Mouse (Mus musculus): ENCODE results near the gene Ccdc71. TPM values are rescaled to one million over a fixed set of nuclear protein-coding genes. Genes with fewer than 3 reads are reported as not detected.
A peak's percentile ranks its signal among the peaks of the same experiment; 100 is the strongest.

Gene Ccdc71
- polyA plus RNA-seq, 1 experiment from 2014 or later = 49.9 TPM

- peak overlapping the region; percentile 59; the same call in 1 of the 2 replicates for H3K4me3 ChIP-seq (ENCODE audit: low read depth, low read length)
- peak overlapping the region; percentile 94 for H3K4me2 ChIP-seq (replicated peaks; ENCODE audit: low read depth, low read length)
- WGBS = 89% methylated on average over 28 of the region's 28 CpGs
- no peaks in the 10 kb centered on the region for H3K9me3 ChIP-seq (ENCODE audit: control insufficient read depth, low read depth, low read length)
- no peaks in the 10 kb centered on the region for H3K27me3 ChIP-seq (ENCODE audit: control insufficient read depth, insufficient read depth, low read length)
- no peak overlapping the region for H3K27ac ChIP-seq (ENCODE audit: low read length)
- peaks cover 14% of the 10 kb centered on the region; the same call in 1 of the 2 replicates for H3K4me1 ChIP-seq (ENCODE audit: control insufficient read depth, insufficient read depth, low read length)
- H3K9ac ChIP-seq (replicated peaks; ENCODE audit: low read depth, low read length) = peak overlapping the region; percentile 76; the same call in 1 of the 2 replicates
- no peak for ATAC-seq (ENCODE audit: insufficient number of reproducible peaks, insufficient read depth, low FRiP score, low read depth)
- H3K36me3 ChIP-seq (ENCODE audit: control insufficient read depth, insufficient read depth, low read length) = peaks cover 38% of the 10 kb centered on the region
Observed at GRCm38 (mm10) chr9:108480813-108481519, 20.6 kb downstream of the Ccdc71 start.

GRCm38 (mm10) chr9:108481520-108482210 is 21.3 kb downstream of the Ccdc71 start:
- no peak overlapping the region for H3K9ac ChIP-seq (replicated peaks; ENCODE audit: low read depth, low read length)
- no peak overlapping the region for H3K4me2 ChIP-seq (replicated peaks; ENCODE audit: low read depth, low read length)
- no peak overlapping the region for H3K4me3 ChIP-seq (ENCODE audit: low read depth, low read length)
- ATAC-seq (ENCODE audit: insufficient number of reproducible peaks, insufficient read depth, low FRiP score, low read depth) = no peak
- H3K4me1 ChIP-seq (ENCODE audit: control insufficient read depth, insufficient read depth, low read length) = peaks cover 14% of the 10 kb centered on the region; the same call in 1 of the 2 replicates
- H3K36me3 ChIP-seq (ENCODE audit: control insufficient read depth, insufficient read depth, low read length) = peaks cover 45% of the 10 kb centered on the region
- no peak overlapping the region for H3K27ac ChIP-seq (ENCODE audit: low read length)
- WGBS = 89% methylated on average over 19 of the region's 19 CpGs
- no peaks in the 10 kb centered on the region for H3K9me3 ChIP-seq (ENCODE audit: control insufficient read depth, low read depth, low read length)
- no peaks in the 10 kb centered on the region for H3K27me3 ChIP-seq (ENCODE audit: control insufficient read depth, insufficient read depth, low read length)

DNA sequence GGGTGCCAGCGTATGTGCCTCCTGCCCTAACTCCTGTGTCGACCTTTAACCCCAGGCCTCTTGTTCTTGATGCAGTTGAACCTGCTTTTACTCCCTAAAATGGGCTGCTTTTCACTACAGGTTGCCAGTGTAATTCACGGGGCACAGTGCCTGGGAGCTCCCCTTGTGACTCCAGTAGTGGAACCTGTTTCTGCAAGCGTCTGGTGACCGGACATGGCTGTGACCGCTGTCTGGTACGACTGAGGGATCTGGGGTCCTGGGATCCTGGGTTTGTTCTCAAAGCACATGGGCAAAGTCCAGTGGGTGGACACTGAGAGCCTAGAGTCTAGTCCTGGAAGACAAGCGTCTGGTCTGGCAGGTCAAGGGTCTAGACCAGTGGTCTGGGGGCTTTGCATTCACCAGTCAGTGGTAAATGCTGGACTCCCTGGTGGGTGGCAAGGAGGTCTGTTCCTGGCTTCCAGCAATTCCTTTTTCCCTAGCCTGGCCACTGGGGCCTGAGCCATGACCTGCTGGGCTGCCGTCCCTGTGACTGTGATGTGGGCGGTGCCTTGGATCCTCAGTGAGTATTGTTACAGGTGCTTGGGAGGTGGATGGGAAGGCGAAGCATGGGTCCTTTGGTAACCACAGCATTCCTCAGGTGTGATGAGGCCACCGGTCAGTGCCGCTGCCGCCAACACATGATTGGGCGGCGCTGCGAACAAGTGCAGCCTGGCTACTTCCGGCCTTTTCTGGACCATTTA is 22.9 kb downstream of the Ccdc71 start:
- Histone ChIP-seq H3K36me3 (ENCODE audit: control insufficient read depth, insufficient read depth, low read length) (peaks cover 60% of the 10 kb centered on the region), H3K4me1 (ENCODE audit: control insufficient read depth, insufficient read depth, low read length) (peaks cover 14% of the 10 kb centered on the region; the same call in 1 of the 2 replicates), H3K4me3 (ENCODE audit: low read depth, low read length) (no peak overlapping the region), H3K4me2 (replicated peaks; ENCODE audit: low read depth, low read length) (no peak overlapping the region), H3K9ac (replicated peaks; ENCODE audit: low read depth, low read length) (no peak overlapping the region), H3K27ac (ENCODE audit: low read length) (no peak overlapping the region), H3K9me3 (ENCODE audit: control insufficient read depth, low read depth, low read length) (no peaks in the 10 kb centered on the region), H3K27me3 (ENCODE audit: control insufficient read depth, insufficient read depth, low read length) (no peaks in the 10 kb centered on the region)
- no peak for ATAC-seq (ENCODE audit: insufficient number of reproducible peaks, insufficient read depth, low FRiP score, low read depth)
- WGBS = 95% methylated on average over 18 of the region's 18 CpGs

DNA sequence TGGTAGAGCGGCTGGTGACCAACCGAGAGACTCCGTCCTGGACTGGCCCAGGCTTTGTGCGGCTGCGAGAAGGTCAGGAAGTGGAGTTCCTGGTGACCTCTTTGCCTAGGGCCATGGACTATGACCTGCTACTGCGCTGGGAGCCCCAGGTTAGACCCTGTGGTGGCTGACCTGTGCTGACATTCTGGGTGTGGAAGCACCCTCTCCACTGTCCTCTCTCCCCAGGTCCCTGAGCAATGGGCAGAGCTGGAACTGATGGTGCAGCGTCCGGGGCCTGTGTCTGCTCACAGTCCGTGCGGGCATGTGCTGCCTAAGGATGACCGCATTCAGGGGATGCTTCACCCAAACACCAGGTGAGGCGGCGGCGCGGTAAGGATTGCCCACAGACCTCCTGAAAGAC is 23.7 kb downstream of the Ccdc71 start:
- no peak overlapping the region for H3K27ac ChIP-seq (ENCODE audit: low read length)
- peaks cover 68% of the 10 kb centered on the region for H3K36me3 ChIP-seq (ENCODE audit: control insufficient read depth, insufficient read depth, low read length)
- peaks cover 13% of the 10 kb centered on the region; the same call in 1 of the 2 replicates for H3K4me1 ChIP-seq (ENCODE audit: control insufficient read depth, insufficient read depth, low read length)
- no peak overlapping the region for H3K4me2 ChIP-seq (replicated peaks; ENCODE audit: low read depth, low read length)
- no peak for ATAC-seq (ENCODE audit: insufficient number of reproducible peaks, insufficient read depth, low FRiP score, low read depth)
- no peaks in the 10 kb centered on the region for H3K27me3 ChIP-seq (ENCODE audit: control insufficient read depth, insufficient read depth, low read length)
- H3K9me3 ChIP-seq (ENCODE audit: control insufficient read depth, low read depth, low read length) = no peaks in the 10 kb centered on the region
- H3K4me3 ChIP-seq (ENCODE audit: low read depth, low read length) = no peak overlapping the region
- 92% methylated on average over 15 of the region's 15 CpGs for WGBS
- H3K9ac ChIP-seq (replicated peaks; ENCODE audit: low read depth, low read length) = no peak overlapping the region

GRCm38 (mm10) chr9:108485301-108485875 is 25.1 kb downstream of the Ccdc71 start:
- Histone ChIP-seq H3K27ac (ENCODE audit: low read length) (no peak overlapping the region), H3K4me3 (ENCODE audit: low read depth, low read length) (no peak overlapping the region), H3K4me1 (ENCODE audit: control insufficient read depth, insufficient read depth, low read length) (peaks cover 10% of the 10 kb centered on the region; the same call in 1 of the 2 replicates), H3K36me3 (ENCODE audit: control insufficient read depth, insufficient read depth, low read length) (peaks cover 78% of the 10 kb centered on the region), H3K27me3 (ENCODE audit: control insufficient read depth, insufficient read depth, low read length) (no peaks in the 10 kb centered on the region), H3K9me3 (ENCODE audit: control insufficient read depth, low read depth, low read length) (no peaks in the 10 kb centered on the region), H3K4me2 (replicated peaks; ENCODE audit: low read depth, low read length) (no peak overlapping the region), H3K9ac (replicated peaks; ENCODE audit: low read depth, low read length) (no peak overlapping the region)
- no peak for ATAC-seq (ENCODE audit: insufficient number of reproducible peaks, insufficient read depth, low FRiP score, low read depth)
- WGBS = 91% methylated on average over 19 of the region's 19 CpGs

GRCm38 (mm10) chr9:108486973-108487530 is 26.7 kb downstream of the Ccdc71 start:
- Histone ChIP-seq H3K36me3 (ENCODE audit: control insufficient read depth, insufficient read depth, low read length) (peaks cover 76% of the 10 kb centered on the region), H3K4me3 (ENCODE audit: low read depth, low read length) (no peak overlapping the region), H3K9me3 (ENCODE audit: control insufficient read depth, low read depth, low read length) (no peaks in the 10 kb centered on the region), H3K9ac (replicated peaks; ENCODE audit: low read depth, low read length) (no peak overlapping the region), H3K27ac (ENCODE audit: low read length) (no peak overlapping the region), H3K4me2 (replicated peaks; ENCODE audit: low read depth, low read length) (no peak overlapping the region), H3K4me1 (ENCODE audit: control insufficient read depth, insufficient read depth, low read length) (peaks cover 9% of the 10 kb centered on the region; the same call in 1 of the 2 replicates), H3K27me3 (ENCODE audit: control insufficient read depth, insufficient read depth, low read length) (no peaks in the 10 kb centered on the region)
- ATAC-seq (ENCODE audit: insufficient number of reproducible peaks, insufficient read depth, low FRiP score, low read depth) = no peak
- WGBS = 94% methylated on average over 8 of the region's 8 CpGs

DNA sequence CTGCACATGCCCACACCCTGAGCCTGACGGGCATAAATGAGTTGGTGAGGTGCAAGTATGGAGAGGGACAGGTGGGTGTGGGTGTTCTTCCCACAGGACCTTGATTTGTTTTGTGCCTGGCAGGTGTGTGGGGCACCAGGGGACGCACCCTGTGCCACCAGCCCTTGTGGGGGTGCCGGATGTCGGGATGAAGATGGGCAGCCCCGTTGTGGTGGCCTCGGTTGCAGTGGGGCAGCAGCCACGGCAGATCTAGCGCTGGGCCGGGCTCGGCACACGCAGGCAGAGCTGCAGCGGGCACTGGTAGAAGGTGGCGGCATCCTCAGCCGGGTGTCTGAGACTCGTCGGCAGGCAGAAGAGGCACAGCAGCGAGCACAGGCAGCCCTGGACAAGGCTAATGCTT is 28.1 kb downstream of the Ccdc71 start:
- H3K4me2 ChIP-seq (replicated peaks; ENCODE audit: low read depth, low read length) = no peak overlapping the region
- WGBS = 93% methylated on average over 17 of the region's 17 CpGs
- no peak overlapping the region for H3K9ac ChIP-seq (replicated peaks; ENCODE audit: low read depth, low read length)
- peaks cover 74% of the 10 kb centered on the region for H3K36me3 ChIP-seq (ENCODE audit: control insufficient read depth, insufficient read depth, low read length)
- ATAC-seq (ENCODE audit: insufficient number of reproducible peaks, insufficient read depth, low FRiP score, low read depth) = no peak
- H3K4me3 ChIP-seq (ENCODE audit: low read depth, low read length) = no peak overlapping the region
- H3K27me3 ChIP-seq (ENCODE audit: control insufficient read depth, insufficient read depth, low read length) = no peaks in the 10 kb centered on the region
- peaks cover 13% of the 10 kb centered on the region; the same call in 1 of the 2 replicates for H3K4me1 ChIP-seq (ENCODE audit: control insufficient read depth, insufficient read depth, low read length)
- no peak overlapping the region for H3K27ac ChIP-seq (ENCODE audit: low read length)
- H3K9me3 ChIP-seq (ENCODE audit: control insufficient read depth, low read depth, low read length) = no peaks in the 10 kb centered on the region

GRCm38 (mm10) chr9:108489215-108489614 is 28.9 kb downstream of the Ccdc71 start:
- ATAC-seq (ENCODE audit: insufficient number of reproducible peaks, insufficient read depth, low FRiP score, low read depth) = no peak
- H3K4me2 ChIP-seq (replicated peaks; ENCODE audit: low read depth, low read length) = no peak overlapping the region
- 96% methylated on average over 20 of the region's 20 CpGs for WGBS
- H3K27me3 ChIP-seq (ENCODE audit: control insufficient read depth, insufficient read depth, low read length) = no peaks in the 10 kb centered on the region
- H3K4me1 ChIP-seq (ENCODE audit: control insufficient read depth, insufficient read depth, low read length) = peaks cover 13% of the 10 kb centered on the region; the same call in 1 of the 2 replicates
- no peak overlapping the region for H3K27ac ChIP-seq (ENCODE audit: low read length)
- no peak overlapping the region for H3K4me3 ChIP-seq (ENCODE audit: low read depth, low read length)
- H3K9me3 ChIP-seq (ENCODE audit: control insufficient read depth, low read depth, low read length) = no peaks in the 10 kb centered on the region
- H3K9ac ChIP-seq (replicated peaks; ENCODE audit: low read depth, low read length) = no peak overlapping the region
- peaks cover 74% of the 10 kb centered on the region for H3K36me3 ChIP-seq (ENCODE audit: control insufficient read depth, insufficient read depth, low read length)

Measured in stomach, embryonic 14.5 days (tissue).